Mouse (Mus musculus): Measurements from ENCODE around the gene Fkbp5.

The Fkbp5 gene

GRCm38 (mm10) chr17:28465968-28466367 lies 51.4 kb downstream of the Fkbp5 start:
- in situ Hi-C loops (cut with MseI, MboI) = no loop called here

- in situ Hi-C loops (cut with MseI, MboI) = no loop called here
Observed at GRCm38 (mm10) chr17:28463701-28464443, 53.5 kb downstream of the Fkbp5 start.

GRCm38 (mm10) chr17:28460388-28460787 lies 56.9 kb downstream of the Fkbp5 start:
- in situ Hi-C loops (cut with MseI, MboI) = no loop called here

GRCm38 (mm10) chr17:28455098-28455497 lies 62.2 kb downstream of the Fkbp5 start:
- in situ Hi-C loops (cut with MseI, MboI) = no loop called here

- in situ Hi-C loops (cut with MseI, MboI) = no loop called here
Observed at GRCm38 (mm10) chr17:28452889-28453288, 64.4 kb downstream of the Fkbp5 start.

GRCm38 (mm10) chr17:28451914-28452313 lies 65.4 kb downstream of the Fkbp5 start:
- in situ Hi-C loops (cut with MseI, MboI) = no loop called here

- in situ Hi-C loops (cut with MseI, MboI) = no loop called here
Observed at GRCm38 (mm10) chr17:28451487-28451886, 65.8 kb downstream of the Fkbp5 start.

GRCm38 (mm10) chr17:28448225-28448624 lies 69.1 kb downstream of the Fkbp5 start:
- in situ Hi-C loops (cut with MseI, MboI) = no loop called here

- in situ Hi-C loops (cut with MseI, MboI) = no loop called here
Observed at GRCm38 (mm10) chr17:28447789-28448188, 69.5 kb downstream of the Fkbp5 start.

- in situ Hi-C loops (cut with MseI, MboI) = no loop called here
Observed at GRCm38 (mm10) chr17:28446820-28447168, 70.5 kb downstream of the Fkbp5 start.

GRCm38 (mm10) chr17:28445886-28446819 lies 71.2 kb downstream of the Fkbp5 start:
- in situ Hi-C loops (cut with MseI, MboI) = no loop called here

- in situ Hi-C loops (cut with MseI, MboI) = no loop called here
Observed at GRCm38 (mm10) chr17:28442661-28443060, 74.7 kb downstream of the Fkbp5 start.

GRCm38 (mm10) chr17:28438342-28439115 lies 78.8 kb downstream of the Fkbp5 start:
- in situ Hi-C loops (cut with MseI, MboI) = no loop called here

- in situ Hi-C loops (cut with MseI, MboI) = no loop called here
Observed at GRCm38 (mm10) chr17:28437938-28438337, 79.4 kb downstream of the Fkbp5 start.

- in situ Hi-C loops (cut with MseI, MboI) = no loop called here
Observed at GRCm38 (mm10) chr17:28434921-28435485, 82.3 kb downstream of the Fkbp5 start.

- in situ Hi-C loops (cut with MseI, MboI) = no loop called here
Observed at GRCm38 (mm10) chr17:28433029-28433428, 84.3 kb downstream of the Fkbp5 start.

- in situ Hi-C loops (cut with MseI, MboI) = no loop called here
Observed at GRCm38 (mm10) chr17:28431931-28432335, 85.4 kb downstream of the Fkbp5 start.

- in situ Hi-C loops (cut with MseI, MboI) = no loop called here
Observed at GRCm38 (mm10) chr17:28431038-28431437, 86.3 kb downstream of the Fkbp5 start.

GRCm38 (mm10) chr17:28428474-28429258 lies 88.7 kb downstream of the Fkbp5 start:
- in situ Hi-C loops (cut with MseI, MboI) = no loop called here

GRCm38 (mm10) chr17:28427666-28428065 lies 89.7 kb downstream of the Fkbp5 start:
- in situ Hi-C loops (cut with MseI, MboI) = no loop called here

- in situ Hi-C loops (cut with MseI, MboI) = no loop called here
Observed at GRCm38 (mm10) chr17:28424373-28424772, 93.0 kb downstream of the Fkbp5 start.

Measured in mouse trophoblast stem cell (cell line).